Mouse (Mus musculus): ENCODE results near the gene Cacng3.

DNA sequence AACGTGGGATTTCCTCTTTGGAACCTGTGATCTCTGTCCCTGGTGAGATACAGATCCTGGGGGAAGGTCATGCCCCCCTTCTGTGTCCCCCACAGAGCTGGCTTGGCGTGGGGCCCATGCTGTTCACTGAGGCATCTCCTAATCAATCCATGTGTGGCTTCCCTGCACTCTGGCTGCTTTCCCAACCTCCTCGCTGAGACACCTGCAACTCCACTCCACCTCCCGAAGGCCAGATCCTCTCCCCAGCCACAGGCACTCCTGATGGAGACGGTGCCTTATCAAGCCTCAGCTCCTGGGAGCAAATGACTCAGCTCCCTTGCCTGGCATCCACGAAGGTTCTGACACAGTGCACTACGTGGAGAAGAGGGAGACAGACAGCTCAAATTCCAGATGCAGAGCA, 58.6 kb downstream of the Cacng3 start:
- TF ChIP-seq CTCF (IDR thresholded peaks at IDR 0.05; ENCODE audit: extremely low read depth, insufficient read depth, insufficient read length, insufficient replicate concordance) (no peak), POLR2A (IDR thresholded peaks at IDR 0.05; ENCODE audit: low read depth, low read length) (no peak)

All from spleen, adult 2 months (tissue).